Mouse (Mus musculus) midbrain, postnatal 0 days (tissue): ENCODE results near the gene Xrcc4. TPM values are rescaled to one million over a fixed set of nuclear protein-coding genes. Genes with fewer than 3 reads are reported as not detected.
A peak's percentile ranks its signal among the peaks of the same experiment; 100 is the strongest.

ENCODE experiments used
- ATAC-seq: fragments of 200-750 bp; cut with Nextera tagmentation; 2 replicates; pipeline ENCODE4 v1.8.0; 2017; ENCODE audit warnings: moderate number of reproducible peaks, mild to moderate bottlenecking, moderate TSS enrichment, moderate library complexity; ENCODE audit not compliant: low FRiP score
- DNase-seq: peaks from one replicate; pipeline ENCODE4 v3.0.0-alpha.2; 2015; ENCODE audit warnings: low spot score
- H3K27ac ChIP-seq: fragments of 300-500 bp; sonication (generic); 2 replicates; pipeline ENCODE4 v1.5.1; 2014; ENCODE audit warnings: low read depth, mild to moderate bottlenecking, low read length, mixed read lengths
- H3K27me3 ChIP-seq: fragments of 300-500 bp; sonication (generic); 2 replicates; pipeline ENCODE4 v1.6.1; 2014; ENCODE audit warnings: low read length, control low read depth, mixed read lengths; ENCODE audit not compliant: insufficient read depth
- H3K36me3 ChIP-seq: fragments of 300-500 bp; sonication (generic); 2 replicates; pipeline ENCODE4 v1.6.1; 2014; ENCODE audit warnings: low read length, control low read depth, mixed read lengths; ENCODE audit not compliant: insufficient read depth
- H3K4me1 ChIP-seq: fragments of 300-500 bp; sonication (generic); 2 replicates; pipeline ENCODE4 v1.6.1; 2014; ENCODE audit warnings: mild to moderate bottlenecking, control low read depth, antibody characterized with exemption, low read length, mixed read lengths; ENCODE audit not compliant: insufficient read depth
- H3K4me2 ChIP-seq: fragments of 300-500 bp; sonication (generic); 2 replicates; pipeline ENCODE4 v1.6.1; 2014; ENCODE audit warnings: low read depth, mild to moderate bottlenecking, low read length, mixed read lengths; ENCODE audit not compliant: poor library complexity, severe bottlenecking
- H3K4me3 ChIP-seq: fragments of 300-500 bp; sonication (generic); 2 replicates; pipeline ENCODE4 v1.5.1; 2014; ENCODE audit warnings: low read depth, mild to moderate bottlenecking, low read length, moderate library complexity
- H3K9ac ChIP-seq: fragments of 300-500 bp; sonication (generic); replicated peaks from 2 replicates; pipeline ENCODE4 v1.6.1; 2014; ENCODE audit warnings: mild to moderate bottlenecking, low read length, moderate library complexity, mixed read lengths; ENCODE audit not compliant: poor library complexity, severe bottlenecking
- H3K9me3 ChIP-seq: fragments of 300-500 bp; sonication (generic); 2 replicates; pipeline ENCODE4 v1.6.1; 2016; ENCODE audit warnings: low read length, control low read depth
- CTCF ChIP-seq: IDR thresholded peaks from 2 replicates; pipeline ENCODE4 v1.5.1; 2016; ENCODE audit warnings: antibody characterized with exemption, mild to moderate bottlenecking
- WGBS: fragments of 180-500 bp; shearing (Covaris S2); extraction: QIAGEN DNeasy Blood & Tissue Kit; methylation state at CpG from one replicate; pipeline ENCODE4 v1.1.7; 2014; 5-methylcytosine and 5-hydroxymethylcytosine counted together
- polyA plus RNA-seq: library from polyadenylated mRNA; unstranded; fragments of >200 nt; fragmentation: Nextera tagmentation; extraction: Ambion mirVana; gene quantifications from 2 replicates; pipeline ENCODE4 v1.2.1, GENCODE M21; 2015
- total RNA-seq: library from RNA; depleted of rRNA; stranded (reverse); fragments of >200 nt; gene quantifications from 2 replicates; pipeline ENCODE4 v1.2.3, GENCODE M21; 2014; rRNA removed

The Xrcc4 gene
- total and polyA plus RNA-seq, 2 experiments from 2014 or later, result 14.7 to 19.1 TPM

DNA sequence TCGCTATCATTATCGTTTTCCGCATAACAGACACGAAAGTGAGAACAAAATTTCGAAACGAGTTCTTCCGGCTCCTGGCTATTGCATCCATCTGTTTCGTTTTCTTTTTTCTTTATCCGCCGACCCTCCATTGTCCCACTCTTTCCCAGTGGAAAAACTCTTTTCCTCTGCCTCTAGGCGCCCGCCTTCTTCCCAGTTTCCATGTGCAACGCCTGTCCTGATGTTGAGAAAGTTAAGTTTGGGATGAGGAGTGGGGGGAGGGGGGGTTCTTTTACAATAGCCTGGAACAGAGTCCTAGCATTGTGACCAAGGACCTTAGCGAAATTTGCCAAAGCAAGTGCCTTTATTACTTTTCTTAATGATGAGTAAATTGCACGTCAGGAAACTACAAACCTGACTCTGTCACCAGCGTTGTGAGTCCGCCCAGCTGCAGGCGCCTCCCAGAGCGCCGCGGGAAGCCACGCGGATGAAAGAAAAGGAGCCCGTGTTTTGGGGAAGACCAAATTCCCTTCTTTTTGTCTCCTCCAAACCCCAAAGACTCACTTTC lies 349.6 kb downstream of the Xrcc4 start:
- TF ChIP-seq CTCF, result no peak
- 0% methylated on average over 24 of the region's 24 CpGs for WGBS
- no peak for DNase-seq

GRCm38 (mm10) chr13:89738776-89739695 lies 350.4 kb downstream of the Xrcc4 start:
- no peaks in the 10 kb centered on the region for H3K9me3 ChIP-seq
- 1% methylated on average over 31 of the region's 31 CpGs for WGBS
- peak; percentile 52 for ATAC-seq

More for the DNA sequence above, 349.6 kb downstream of the Xrcc4 start:
- H3K27ac ChIP-seq, result peak overlapping the region; percentile 34; the same call in 1 of the 2 replicates
- no peaks in the 10 kb centered on the region for H3K27me3 ChIP-seq
- H3K9ac ChIP-seq, result peak overlapping the region; percentile 45; the same call in 1 of the 2 replicates
- no peaks in the 10 kb centered on the region; the same call in 1 of the 2 replicates for H3K4me1 ChIP-seq
- peak overlapping the region; percentile 95 for H3K4me2 ChIP-seq
- peak; percentile 45 for ATAC-seq
- H3K36me3 ChIP-seq, result no peaks in the 10 kb centered on the region
- H3K9me3 ChIP-seq, result no peaks in the 10 kb centered on the region
- peak overlapping the region; percentile 70 for H3K4me3 ChIP-seq

GRCm38 (mm10) chr13:89738275-89738674 lies 351.1 kb downstream of the Xrcc4 start:
- no peak for DNase-seq

More at GRCm38 (mm10) chr13:89738776-89739695, 350.4 kb downstream of the Xrcc4 start:
- peak overlapping the region; percentile 45 for H3K9ac ChIP-seq
- no peak for TF ChIP-seq CTCF
- H3K36me3 ChIP-seq, result no peaks in the 10 kb centered on the region
- H3K4me2 ChIP-seq, result peak overlapping the region; percentile 95
- no peaks in the 10 kb centered on the region; the same call in 1 of the 2 replicates for H3K4me1 ChIP-seq
- H3K4me3 ChIP-seq, result peak overlapping the region; percentile 70
- H3K27me3 ChIP-seq, result no peaks in the 10 kb centered on the region
- H3K27ac ChIP-seq, result 0 out of 2 replicates have a peak overlapping the region, but pooled peaks have one; percentile 34
- peak; percentile 81 for DNase-seq

DNA sequence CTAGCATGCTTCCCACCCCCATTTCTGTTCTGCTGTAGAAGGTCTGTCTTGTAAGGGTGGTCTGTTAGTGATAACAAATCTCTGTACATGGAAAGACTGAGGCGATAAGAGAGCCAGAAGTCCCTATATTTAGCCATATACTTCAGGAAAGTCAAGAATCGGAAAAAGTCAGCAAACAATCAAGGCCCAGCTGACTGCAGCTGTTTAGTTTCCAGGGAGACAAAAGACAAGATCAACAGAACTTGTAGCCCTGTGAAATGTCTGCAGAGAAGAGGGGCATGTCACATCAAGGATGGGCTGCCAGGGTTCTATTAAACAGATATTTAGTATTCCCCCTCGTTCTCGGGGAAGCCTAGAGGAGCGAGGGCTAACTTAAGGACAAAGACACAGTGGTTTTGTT lies 354.3 kb downstream of the Xrcc4 start:
- H3K9ac ChIP-seq, result no peak overlapping the region
- no peak for TF ChIP-seq CTCF
- H3K36me3 ChIP-seq, result no peaks in the 10 kb centered on the region
- H3K4me1 ChIP-seq, result no peaks in the 10 kb centered on the region
- no peak overlapping the region for H3K27ac ChIP-seq
- 70% methylated on average over 5 of the region's 5 CpGs for WGBS
- H3K9me3 ChIP-seq, result no peaks in the 10 kb centered on the region
- H3K4me3 ChIP-seq, result no peak overlapping the region
- H3K4me2 ChIP-seq, result no peak overlapping the region
- no peaks in the 10 kb centered on the region for H3K27me3 ChIP-seq
- DNase-seq, result no peak
- no peak for ATAC-seq

More at GRCm38 (mm10) chr13:89738275-89738674, 351.1 kb downstream of the Xrcc4 start:
- H3K27me3 ChIP-seq, result no peaks in the 10 kb centered on the region
- H3K4me2 ChIP-seq, result peak overlapping the region; percentile 95; the same call in 1 of the 2 replicates
- ATAC-seq, result no peak
- no peaks in the 10 kb centered on the region for H3K36me3 ChIP-seq
- no peak overlapping the region for H3K27ac ChIP-seq
- H3K9me3 ChIP-seq, result no peaks in the 10 kb centered on the region
- TF ChIP-seq CTCF, result no peak
- WGBS, result 43% methylated on average over 2 of the region's 2 CpGs
- no peaks in the 10 kb centered on the region; the same call in 1 of the 2 replicates for H3K4me1 ChIP-seq
- no peak overlapping the region for H3K9ac ChIP-seq
- H3K4me3 ChIP-seq, result no peak overlapping the region

DNA sequence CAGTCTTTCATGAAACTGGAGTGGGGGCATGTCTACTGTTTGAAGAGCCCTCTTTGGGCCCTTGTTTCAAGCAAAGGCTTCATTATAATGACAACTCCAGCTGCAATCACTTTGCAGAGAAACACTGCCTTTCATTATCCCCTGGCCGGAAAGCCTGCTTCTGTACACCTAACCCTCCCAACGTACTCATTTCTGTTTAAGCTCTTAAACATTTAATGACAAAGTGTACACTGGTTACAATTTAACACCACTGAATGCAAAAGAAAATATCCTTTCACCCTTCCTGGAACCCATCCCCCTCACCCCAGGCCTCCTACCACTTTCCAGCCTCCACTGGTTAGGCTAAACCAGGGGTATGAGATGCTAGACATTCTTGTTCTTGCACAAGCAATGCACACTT lies 362.9 kb downstream of the Xrcc4 start:
- TF ChIP-seq CTCF, result no peak
- WGBS, result 85% methylated on average over 2 of the region's 2 CpGs
- no peaks in the 10 kb centered on the region for H3K4me1 ChIP-seq
- H3K36me3 ChIP-seq, result no peaks in the 10 kb centered on the region
- H3K9ac ChIP-seq, result no peak overlapping the region
- no peaks in the 10 kb centered on the region for H3K9me3 ChIP-seq
- H3K27ac ChIP-seq, result no peak overlapping the region
- DNase-seq (no peak), ATAC-seq (no peak)
- H3K4me3 ChIP-seq, result no peak overlapping the region
- no peaks in the 10 kb centered on the region for H3K27me3 ChIP-seq
- no peak overlapping the region for H3K4me2 ChIP-seq

Other genes with a start within 250 kb of the Xrcc4 start
- gene Tmem167, start 485 bp downstream of the Xrcc4 start, total RNA-seq, result 26.9 and 32.6 TPM in 2 replicates
- 31.2 and 35.3 TPM in 2 replicates for gene Tmem167, start 485 bp downstream of the Xrcc4 start, polyA plus RNA-seq